Mouse (Mus musculus): ENCODE measurements around the gene Cisd1.

DNA sequence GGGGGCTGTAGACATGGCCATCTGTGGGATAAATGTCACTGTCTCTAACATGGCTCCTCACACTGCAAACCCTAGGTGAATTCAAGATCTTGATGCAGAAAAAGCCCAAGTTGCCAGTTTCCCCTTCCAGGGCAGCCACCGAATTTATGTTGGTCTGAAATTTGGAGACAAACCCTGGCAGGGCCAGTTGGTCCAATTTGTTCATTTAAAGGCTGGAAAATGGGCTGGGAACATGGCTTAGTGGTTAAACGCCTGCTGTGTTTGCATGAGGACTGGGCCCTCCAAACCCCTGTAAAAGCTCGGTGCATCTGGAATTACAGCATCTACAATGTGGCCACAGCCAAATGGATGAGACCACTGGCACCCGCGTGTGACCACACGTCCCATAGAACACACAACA is 15.5 kb downstream of the Cisd1 start:
- no peak for TF ChIP-seq JUN (IDR thresholded peaks at IDR 0.05; ENCODE audit: insufficient read depth, low read depth, low read length)
- TF ChIP-seq CTCF (conservative IDR thresholded peaks at IDR 0.05 in 1 of 2, IDR thresholded peaks at IDR 0.05 in 1 of 2; ENCODE audit: low read depth in 2 of 2, low read length in 2 of 2): no peak
- TF ChIP-seq E2F4 (IDR thresholded peaks at IDR 0.05; ENCODE audit: insufficient replicate concordance, low read depth, low read length): no peak
- no peak for TF ChIP-seq HCFC1 (IDR thresholded peaks at IDR 0.05; ENCODE audit: low read depth, low read length)
- TF ChIP-seq MXI1 (IDR thresholded peaks at IDR 0.05; ENCODE audit: low read depth, low read length): no peak
- TF ChIP-seq ZC3H11A (IDR thresholded peaks at IDR 0.05; ENCODE audit: low read depth, low read length): no peak
- TF ChIP-seq CHD2 (IDR thresholded peaks at IDR 0.05; ENCODE audit: low read length): no peak
- TF ChIP-seq MAZ (IDR thresholded peaks at IDR 0.05; ENCODE audit: low read depth, low read length): no peak
- no peak for TF ChIP-seq EP300 (IDR thresholded peaks at IDR 0.05; ENCODE audit: low read length)
- no peak for TF ChIP-seq RAD21 (IDR thresholded peaks at IDR 0.05; ENCODE audit: low read depth, low read length)
- TF ChIP-seq UBTF (IDR thresholded peaks at IDR 0.05; ENCODE audit: low read depth, low read length): no peak

Data from CH12.LX (cell line).